Mouse (Mus musculus) CH12.LX (cell line): ENCODE data around the gene Map2k7. TPM values are rescaled to one million over a fixed set of nuclear protein-coding genes. Genes with fewer than 3 reads are reported as not detected.
A peak's percentile ranks its signal among the peaks of the same experiment; 100 is the strongest.

Experiments
- DNase-seq: peaks from one replicate; pipeline ENCODE4 v3.0.0-alpha.2; 2013; ENCODE audit errors: extremely low read depth
- H3K27ac ChIP-seq: 2 replicates; pipeline ENCODE4 v1.5.1; 2012; ENCODE audit warnings: low read depth, mild to moderate bottlenecking, control low read depth, moderate library complexity; ENCODE audit not compliant: insufficient read depth
- H3K27me3 ChIP-seq: replicated peaks from 2 replicates; pipeline ENCODE3; 2012; ENCODE audit warnings: inconsistent platforms
- H3K36me3 ChIP-seq, 2 experiments: replicated peaks in 1 of 2; 2 replicates each; pipeline versions ENCODE3 to v1.6.1; 2012; ENCODE audit warnings: inconsistent platforms in 1 of 2, low read length in 1 of 2, mild to moderate bottlenecking in 1 of 2, mixed read lengths in 1 of 2, moderate library complexity in 1 of 2; ENCODE audit not compliant: control insufficient read depth in 1 of 2, insufficient read depth in 1 of 2
- H3K4me1 ChIP-seq, 2 experiments: 2 replicates each; pipeline ENCODE4 v1.6.1; 2012; ENCODE audit warnings: inconsistent platforms in 1 of 2, moderate library complexity in 1 of 2; ENCODE audit not compliant: insufficient read depth in 2 of 2, control insufficient read depth in 1 of 2
- H3K4me2 ChIP-seq: 2 replicates; pipeline ENCODE4 v1.6.1; 2012; ENCODE audit warnings: low read depth, mild to moderate bottlenecking, control low read depth; ENCODE audit not compliant: poor library complexity, insufficient read depth, severe bottlenecking
- H3K4me3 ChIP-seq, 3 experiments: fragments of 150-350 bp in 1 of 3; sonication (generic) in 1 of 3; replicated peaks in 1 of 3; 2 replicates each; pipeline versions ENCODE3 to v1.5.1; 2011 to 2012; ENCODE audit warnings: low read depth in 2 of 3, low read length in 2 of 3, mild to moderate bottlenecking in 2 of 3, moderate library complexity in 2 of 3, control low read depth in 1 of 3, improper control_type of control experiment in 1 of 3, inconsistent platforms in 1 of 3, mixed read lengths in 1 of 3; ENCODE audit not compliant: poor library complexity in 1 of 3
- H3K79me2 ChIP-seq: replicated peaks from 2 replicates; pipeline ENCODE4 v1.6.1; 2012; ENCODE audit warnings: mild to moderate bottlenecking, moderate library complexity; ENCODE audit not compliant: control insufficient read depth, poor library complexity, insufficient read depth, severe bottlenecking; ENCODE audit errors: extremely low read depth
- H3K9ac ChIP-seq: 2 replicates; pipeline ENCODE4 v1.6.1; 2012; ENCODE audit warnings: low read depth, mild to moderate bottlenecking, control low read depth, moderate library complexity; ENCODE audit not compliant: insufficient read depth
- H3K9me3 ChIP-seq: replicated peaks from 2 replicates; pipeline ENCODE3; 2012; ENCODE audit warnings: low read length, inconsistent platforms, mixed read lengths
- CHD2 ChIP-seq: IDR thresholded peaks from 2 replicates; pipeline ENCODE4 v1.6.1; 2011; ENCODE audit warnings: low read length, improper control_type of control experiment
- CTCF ChIP-seq, 2 experiments: IDR thresholded peaks in 1 of 2; conservative IDR thresholded peaks in 1 of 2; 2 replicates each; pipeline ENCODE4 v1.5.1; 2011 to 2012; ENCODE audit warnings: low read depth in 2 of 2, low read length in 2 of 2, improper control_type of control experiment in 1 of 2, inconsistent platforms in 1 of 2, mild to moderate bottlenecking in 1 of 2, moderate library complexity in 1 of 2
- E2F4 ChIP-seq: IDR thresholded peaks from 2 replicates; pipeline ENCODE4 v1.6.1; 2011; ENCODE audit warnings: low read depth, low read length, improper control_type of control experiment; ENCODE audit not compliant: insufficient replicate concordance
- HCFC1 ChIP-seq: IDR thresholded peaks from 2 replicates; pipeline ENCODE4 v1.6.1; 2012; ENCODE audit warnings: low read depth, mild to moderate bottlenecking, inconsistent platforms, low read length, improper control_type of control experiment
- JUN ChIP-seq: IDR thresholded peaks from 2 replicates; pipeline ENCODE4 v1.6.1; 2011; ENCODE audit warnings: low read depth, mild to moderate bottlenecking, low read length, improper control_type of control experiment, moderate library complexity; ENCODE audit not compliant: insufficient read depth
- KAT2A ChIP-seq: IDR thresholded peaks from 2 replicates; pipeline ENCODE4 v1.6.1; 2012; ENCODE audit warnings: low read length, improper control_type of control experiment, inconsistent platforms; ENCODE audit not compliant: insufficient replicate concordance
- MAFK ChIP-seq: IDR thresholded peaks from 2 replicates; pipeline ENCODE4 v1.6.1; 2011; ENCODE audit warnings: low read length, improper control_type of control experiment; ENCODE audit not compliant: insufficient replicate concordance
- MEF2A ChIP-seq: IDR thresholded peaks from 2 replicates; pipeline ENCODE4 v1.6.1; 2014; ENCODE audit warnings: low read depth, mild to moderate bottlenecking, inconsistent platforms, low read length, improper control_type of control experiment, borderline replicate concordance
- NRF1 ChIP-seq: IDR thresholded peaks from 2 replicates; pipeline ENCODE4 v1.6.1; 2014; ENCODE audit warnings: low read depth, mild to moderate bottlenecking, inconsistent platforms, low read length, improper control_type of control experiment, moderate library complexity
- POLR2A ChIP-seq: IDR thresholded peaks from 2 replicates; pipeline ENCODE4 v1.6.1; 2011; ENCODE audit warnings: low read depth, mild to moderate bottlenecking, improper control_type of control experiment, low read length
- TCF12 ChIP-seq: IDR thresholded peaks from 2 replicates; pipeline ENCODE4 v1.6.1; 2014; ENCODE audit warnings: low read depth, mild to moderate bottlenecking, inconsistent platforms, low read length, improper control_type of control experiment
- UBTF ChIP-seq: IDR thresholded peaks from 2 replicates; pipeline ENCODE4 v1.6.1; 2012; ENCODE audit warnings: low read depth, mild to moderate bottlenecking, inconsistent platforms, low read length, improper control_type of control experiment, moderate library complexity
- USF1 ChIP-seq: IDR thresholded peaks from 2 replicates; pipeline ENCODE4 v1.6.1; 2014; ENCODE audit warnings: low read depth, mild to moderate bottlenecking, inconsistent platforms, low read length, improper control_type of control experiment
- USF2 ChIP-seq: conservative IDR thresholded peaks from 2 replicates; pipeline ENCODE4 v1.6.1; 2011; ENCODE audit warnings: low read depth, low read length, improper control_type of control experiment
- ZC3H11A ChIP-seq: IDR thresholded peaks from 2 replicates; pipeline ENCODE4 v1.6.1; 2012; ENCODE audit warnings: low read depth, mild to moderate bottlenecking, inconsistent platforms, low read length, improper control_type of control experiment
- ZKSCAN1 ChIP-seq: IDR thresholded peaks from 2 replicates; pipeline ENCODE4 v1.6.1; 2012; ENCODE audit warnings: low read depth, inconsistent platforms, low read length, improper control_type of control experiment, borderline replicate concordance
- ZMIZ1 ChIP-seq: IDR thresholded peaks from 2 replicates; pipeline ENCODE4 v1.6.1; 2012; ENCODE audit warnings: low read depth, mild to moderate bottlenecking, inconsistent platforms, low read length, improper control_type of control experiment
- ZNF384 ChIP-seq: IDR thresholded peaks from 2 replicates; pipeline ENCODE4 v1.6.1; 2012; ENCODE audit warnings: low read depth, low read length, improper control_type of control experiment, inconsistent platforms
- dilution Hi-C: fragments of 300-500 bp; cut with MboI; formaldehyde crosslinking; loops from 2 replicates; pipeline ENCODE4 v1.14.3; 2020; ENCODE audit warnings: low sequenced_read_pairs; ENCODE audit not compliant: extremely low pct_unique_long_range_greater_than_20kb, extremely low pct_ligation_motif_present
- in situ Hi-C: fragments of 300-500 bp; cut with MboI; formaldehyde crosslinking; loops from 3 replicates; pipeline ENCODE4 v1.14.3; 2019; ENCODE audit warnings: low sequenced_read_pairs, low pct_ligation_motif_present, low pct_unique_long_range_greater_than_20kb, mixed read lengths
- polyA plus RNA-seq: library from polyadenylated mRNA; unstranded; fragments of >175 nt; gene quantifications from 2 replicates; pipeline ENCODE4 v1.2.1, GENCODE M21; 2012; ENCODE audit warnings: low read depth; ENCODE audit not compliant: insufficient read length
- total RNA-seq, 2 experiments: library from RNA; depleted of rRNA; stranded (reverse); fragments of 300-350 nt in 1 of 2; fragments of >200 nt in 1 of 2; gene quantifications; 2 replicates each; pipeline ENCODE4 v1.2.3; 2012 to 2014

The Map2k7 gene
- total and polyA plus RNA-seq, 3 experiments = 11.8 to 74.0 (median 18.1) TPM

DNA sequence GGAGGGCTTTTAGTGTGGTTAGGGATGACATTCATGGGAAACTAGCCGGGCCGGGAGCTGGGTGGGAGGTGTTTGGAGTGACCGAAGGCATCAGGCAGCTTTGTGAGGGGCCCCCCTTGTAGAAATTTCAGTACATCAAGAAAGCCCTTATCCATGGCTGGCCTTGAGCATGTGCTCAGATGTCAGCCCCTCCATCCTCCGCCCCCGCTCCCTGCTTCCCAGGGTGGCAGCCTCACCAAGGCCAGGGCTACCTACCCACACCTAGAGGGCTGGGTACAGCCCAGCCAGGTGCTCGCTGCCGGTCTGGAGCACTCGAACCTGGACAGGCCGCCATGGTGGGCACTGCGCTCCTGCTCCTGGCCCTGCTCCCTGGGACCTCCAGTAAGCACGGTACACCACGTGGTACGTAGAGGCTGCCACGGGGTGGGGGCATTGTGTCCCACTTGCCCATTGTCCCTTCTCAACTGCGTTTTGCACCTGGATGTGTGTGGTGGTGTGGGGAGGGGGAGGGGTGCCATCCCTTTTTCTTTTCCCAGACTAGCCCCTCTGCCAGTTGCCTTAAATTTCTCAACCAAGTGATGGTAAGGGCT, 9.5 kb downstream of the Map2k7 start, which contains the start of gene Tgfbr3l:
Gene Tgfbr3l, plus strand, starts transcription at position 264 of the 590 bp plus-strand sequence.
- Histone ChIP-seq H3K9me3 (no peaks in the 10 kb centered on the region), H3K27me3 (no peaks in the 10 kb centered on the region), H3K27ac (0 out of 2 replicates have a peak within 1 kb of the TSS, but pooled peaks have one; percentile 22), H3K4me1 (peaks cover 6% of the 10 kb centered on the region in 2 experiments; a peak in 3 of 4 replicates), H3K79me2 (no peaks in the 10 kb centered on the region), H3K9ac (no peak within 1 kb of the TSS), H3K36me3 (peaks cover 64 to 82% of the 10 kb centered on the region in 2 experiments), H3K4me2 (no peak within 1 kb of the TSS), H3K4me3 (no peak within 1 kb of the TSS)
- no peak for DNase-seq
- TF ChIP-seq NRF1 = no peak
- TF ChIP-seq UBTF = no peak
- no peak for TF ChIP-seq ZKSCAN1
- no peak for TF ChIP-seq E2F4
- no peak for TF ChIP-seq POLR2A
- no peak for TF ChIP-seq TCF12
- TF ChIP-seq HCFC1 = no peak
- TF ChIP-seq CTCF (conservative IDR thresholded peaks at IDR 0.05 in 1 of 2, IDR thresholded peaks at IDR 0.05 in 1 of 2; ENCODE audit: low read depth in 2 of 2, low read length in 2 of 2) = no peak
- TF ChIP-seq ZMIZ1 = no peak
- no peak for TF ChIP-seq MAFK
- no peak for TF ChIP-seq MEF2A
- TF ChIP-seq ZC3H11A = no peak
- no peak for TF ChIP-seq JUN
- no peak for TF ChIP-seq ZNF384
- no peak for TF ChIP-seq USF1
- TF ChIP-seq KAT2A = no peak
- TF ChIP-seq CHD2 = no peak
- no peak for TF ChIP-seq USF2
- dilution Hi-C loops = no loop called here
- in situ Hi-C loops = no loop called here

DNA sequence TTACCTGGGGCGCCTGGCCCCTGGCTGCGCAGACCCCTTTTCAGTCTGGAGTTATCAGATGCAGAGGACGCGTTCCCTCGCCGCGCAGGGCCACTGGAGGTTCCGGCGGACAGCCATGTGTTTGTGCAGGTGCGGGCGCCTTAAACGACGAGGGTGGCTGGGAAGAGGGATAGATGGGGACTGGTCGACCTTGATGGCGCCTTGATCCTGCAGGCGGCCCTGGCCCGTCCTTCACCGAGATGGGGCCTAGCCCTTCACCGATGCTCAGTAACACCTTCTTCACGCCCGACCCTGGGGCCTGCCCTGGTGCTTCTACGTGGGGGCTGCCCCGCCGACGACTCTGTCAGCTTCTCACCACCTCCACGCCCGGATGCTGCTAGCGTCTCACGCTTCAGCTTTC, 10.7 kb downstream of the Map2k7 start:
- H3K27ac ChIP-seq = no peak overlapping the region
- dilution Hi-C loops (no loop called here), in situ Hi-C loops (no loop called here)
- peaks cover 9 to 13% of the 10 kb centered on the region in 2 experiments for H3K4me1 ChIP-seq
- H3K4me2 ChIP-seq = no peak overlapping the region
- H3K79me2 ChIP-seq = no peaks in the 10 kb centered on the region
- no peak for DNase-seq
- H3K4me3 ChIP-seq = no peak overlapping the region
- no peaks in the 10 kb centered on the region for H3K9me3 ChIP-seq
- H3K9ac ChIP-seq = no peak overlapping the region
- H3K27me3 ChIP-seq = no peaks in the 10 kb centered on the region
- TF ChIP-seq ZKSCAN1 (no peak), E2F4 (no peak)
- H3K36me3 ChIP-seq = peaks cover 53 to 71% of the 10 kb centered on the region in 2 experiments
